Comparison of ENCODE assay signal across 7 mouse cellular contexts in the genomic region with DNA sequence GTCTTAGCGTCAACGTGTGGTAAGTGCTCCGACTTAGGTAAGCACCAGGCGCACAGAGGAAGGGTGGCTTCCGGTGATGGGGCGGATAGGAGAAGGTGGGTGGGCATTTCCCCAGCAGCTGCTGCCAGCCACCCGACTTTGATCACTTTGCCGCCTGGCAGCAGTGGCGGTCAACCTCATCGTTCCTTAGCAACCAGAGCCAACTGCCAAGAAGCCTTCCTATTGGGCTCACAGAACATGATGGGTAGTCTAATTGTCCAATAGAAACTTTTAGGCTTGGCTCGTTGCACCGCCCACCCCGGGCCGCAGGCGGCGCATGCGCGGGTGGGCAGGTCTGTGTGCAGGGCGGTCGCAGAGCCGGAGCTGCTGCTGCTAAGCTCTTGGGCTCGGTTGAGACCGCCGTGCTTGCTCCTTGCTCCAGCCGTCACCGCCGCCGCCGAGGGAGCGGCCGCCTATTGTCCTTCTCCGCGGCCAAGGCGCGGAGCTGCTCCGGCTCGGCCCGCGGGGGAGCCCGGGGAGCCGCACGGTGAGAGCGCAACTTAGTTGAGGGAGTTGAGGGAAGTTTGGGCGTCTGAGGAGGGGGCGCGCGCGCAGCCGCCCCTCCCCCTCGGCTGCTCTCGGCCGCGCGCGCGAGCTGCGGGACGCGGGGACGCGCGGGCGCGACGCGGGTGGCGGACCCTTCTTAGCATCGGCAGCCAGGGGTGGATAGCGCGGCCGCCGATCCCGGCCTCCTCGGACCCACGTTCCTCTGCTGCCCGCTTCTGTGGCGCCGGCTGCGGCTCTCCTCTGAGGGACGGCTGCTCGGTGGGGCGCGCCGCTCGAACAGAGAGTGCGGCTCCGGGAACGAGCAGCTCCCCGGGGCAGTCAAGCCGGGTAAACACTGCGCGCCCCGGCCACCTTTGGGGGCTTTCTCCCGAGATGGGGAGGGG. TPM values are rescaled to one million over a fixed set of nuclear protein-coding genes. Genes with fewer than 3 reads are reported as not detected.
DNase-seq lines count a peak whose midpoint lies in the region; ATAC-seq lines count a peak whose summit lies in the region.

A gene (plus strand): TSS at position 312 of the 929 bp plus-strand sequence.

- H3K4me2 ChIP-seq in embryonic facial prominence, embryonic 12.5 days (replicated peaks): peak within 1 kb of the TSS; percentile 82
- H3K4me2 ChIP-seq in limb, embryonic 11.5 days (ENCODE audit: low read depth, severe bottlenecking): peak within 1 kb of the TSS; percentile 69
- H3K4me2 ChIP-seq in midbrain, embryonic 14.5 days (ENCODE audit: low read length): peak within 1 kb of the TSS; percentile 65

- peak within 1 kb of the TSS; percentile 91 for H3K4me3 ChIP-seq in embryonic facial prominence, embryonic 12.5 days
- H3K4me3 ChIP-seq in limb, embryonic 11.5 days (ENCODE audit: low read depth, low read length): peak within 1 kb of the TSS; percentile 90
- peak within 1 kb of the TSS; percentile 86 for H3K4me3 ChIP-seq in midbrain, embryonic 14.5 days (replicated peaks; ENCODE audit: low read depth, low read length)

- H3K27ac ChIP-seq in embryonic facial prominence, embryonic 12.5 days: peak within 1 kb of the TSS; percentile 99
- H3K27ac ChIP-seq in limb, embryonic 11.5 days (replicated peaks; ENCODE audit: low read depth, low read length): peak within 1 kb of the TSS; percentile 97
- peak within 1 kb of the TSS; percentile 94 for H3K27ac ChIP-seq in midbrain, embryonic 14.5 days (replicated peaks; ENCODE audit: low read depth, low read length)

- WGBS in embryonic facial prominence, embryonic 12.5 days: under 1% methylated on average over 77 of the region's 94 CpGs
- under 1% methylated on average over 66 of the region's 94 CpGs for WGBS in limb, embryonic 11.5 days
- under 1% methylated on average over 66 of the region's 94 CpGs for WGBS in midbrain, embryonic 14.5 days

- no peaks in the 10 kb centered on the region for H3K9me3 ChIP-seq in embryonic facial prominence, embryonic 12.5 days
- H3K9me3 ChIP-seq in limb, embryonic 11.5 days (ENCODE audit: control insufficient read depth, low read length): no peaks in the 10 kb centered on the region
- no peaks in the 10 kb centered on the region for H3K9me3 ChIP-seq in midbrain, embryonic 14.5 days (ENCODE audit: control insufficient read depth, low read length)

- H3K4me1 ChIP-seq in embryonic facial prominence, embryonic 12.5 days: peaks cover 10% of the 10 kb centered on the region; the same call in 1 of the 2 replicates
- no peaks in the 10 kb centered on the region for H3K4me1 ChIP-seq in limb, embryonic 11.5 days (ENCODE audit: control insufficient read depth, insufficient read depth, low read length)
- peaks cover 11% of the 10 kb centered on the region; the same call in 1 of the 2 replicates for H3K4me1 ChIP-seq in midbrain, embryonic 14.5 days (ENCODE audit: control insufficient read depth, insufficient read depth, low read length)

- peak; percentile 97 for DNase-seq in adrenal gland, postnatal 25 days
- DNase-seq in heart, adult 11 months: peak; percentile 100
- DNase-seq in kidney, adult 18-20 months: peak; percentile 97
- peak; percentile 97 for DNase-seq in limb, embryonic 11.5 days (ENCODE audit: low spot score)
- peak; percentile 98 for DNase-seq in midbrain, embryonic 14.5 days
- peak; percentile 94 to 96 for DNase-seq in spleen, adult 18-20 months

- no peaks in the 10 kb centered on the region for H3K36me3 ChIP-seq in embryonic facial prominence, embryonic 12.5 days
- no peaks in the 10 kb centered on the region for H3K36me3 ChIP-seq in limb, embryonic 11.5 days (ENCODE audit: control insufficient read depth, insufficient read depth, low read length)
- no peaks in the 10 kb centered on the region for H3K36me3 ChIP-seq in midbrain, embryonic 14.5 days (ENCODE audit: control insufficient read depth, insufficient read depth, low read length)

- ATAC-seq in embryonic facial prominence, embryonic 12.5 days (ENCODE audit: insufficient number of reproducible peaks, insufficient read depth, low FRiP score, low TSS enrichment): peak; percentile 98
- ATAC-seq in limb, embryonic 11.5 days (ENCODE audit: insufficient number of reproducible peaks, low FRiP score, low TSS enrichment, low read depth): peak; percentile 99
- ATAC-seq in midbrain, embryonic 14.5 days (ENCODE audit: low FRiP score, low TSS enrichment): peak; percentile 100

- peak within 1 kb of the TSS; percentile 76 for H3K9ac ChIP-seq in embryonic facial prominence, embryonic 12.5 days
- H3K9ac ChIP-seq in limb, embryonic 11.5 days (ENCODE audit: low read length): peak within 1 kb of the TSS; percentile 95
- H3K9ac ChIP-seq in midbrain, embryonic 14.5 days (replicated peaks; ENCODE audit: low read length): peak within 1 kb of the TSS; percentile 78

- H3K27me3 ChIP-seq in embryonic facial prominence, embryonic 12.5 days: no peaks in the 10 kb centered on the region
- H3K27me3 ChIP-seq in limb, embryonic 11.5 days (ENCODE audit: control insufficient read depth, insufficient read depth, low read length): no peaks in the 10 kb centered on the region
- H3K27me3 ChIP-seq in midbrain, embryonic 14.5 days (ENCODE audit: control insufficient read depth, insufficient read depth, low read length): no peaks in the 10 kb centered on the region

RNA-seq across cellular contexts. Expression of the gene that starts here (rescaled TPM):
- total RNA-seq in adrenal gland, postnatal 25 days (2021): 53.6 and 56.7 TPM in 2 replicates
- 48.5 and 51.4 TPM in 2 replicates for polyA plus RNA-seq in embryonic facial prominence, embryonic 12.5 days (2016; fragmentation: Nextera tagmentation; extraction: Ambion mirVana)
- 32.7 and 35.0 TPM in 2 replicates for polyA plus RNA-seq in limb, embryonic 11.5 days (2014; fragmentation: Nextera tagmentation; extraction: Ambion mirVana)
- polyA plus RNA-seq in midbrain, embryonic 14.5 days (2014; fragmentation: Nextera tagmentation; extraction: Ambion mirVana): 17.1 and 18.9 TPM in 2 replicates

Comparison
In these comparisons a context has a peak if more than half of its experiments do, and no peak if none do; other contexts are left out.
1. Peak in every context shown above with its lines: DNase-seq, ATAC-seq, H3K4me3 ChIP-seq and H3K27ac ChIP-seq.